Mouse (Mus musculus) adrenal gland, postnatal 14 days (tissue): ENCODE measurements around the gene Dhx58. TPM values are rescaled to one million over a fixed set of nuclear protein-coding genes. Genes with fewer than 3 reads are reported as not detected.
"Not testable (repeated sequence)": the region's sequence is repeated elsewhere in the genome, so short reads cannot be mapped to it uniquely, and the experiment has no call there.

Experiments
- DNase-seq: peaks from one replicate; pipeline ENCODE4 v3.0.0; 2021; ENCODE audit warnings: mixed read lengths
- total RNA-seq: library from RNA; stranded (reverse); gene quantifications from 2 replicates; pipeline ENCODE4 v1.2.3, GENCODE M21; 2021

Gene Dhx58
- total RNA-seq, 1 experiment from 2014 or later, result 15.8 TPM

GRCm38 (mm10) chr11:100700710-100701109, 3.4 kb downstream of the Dhx58 start:
- DNase-seq, result no peak

- DNase-seq, result peak; percentile 56
Observed at GRCm38 (mm10) chr11:100697921-100698320, 6.2 kb downstream of the Dhx58 start.

GRCm38 (mm10) chr11:100694926-100695325, 9.1 kb downstream of the Dhx58 start:
- peak; percentile 89 for DNase-seq

GRCm38 (mm10) chr11:100693154-100693553, 10.9 kb downstream of the Dhx58 start:
- DNase-seq, result no peak

- no peak for DNase-seq
Observed at GRCm38 (mm10) chr11:100692164-100692616, 11.9 kb downstream of the Dhx58 start, which contains the start of gene Zfp385c. Zfp385c (minus strand) TSS chr11:100692455.

GRCm38 (mm10) chr11:100690389-100690788, 13.7 kb downstream of the Dhx58 start:
- DNase-seq, result no peak

- no peak for DNase-seq
Observed at GRCm38 (mm10) chr11:100688443-100688842, 15.6 kb downstream of the Dhx58 start.

GRCm38 (mm10) chr11:100687265-100687664, 16.8 kb downstream of the Dhx58 start:
- no peak for DNase-seq

GRCm38 (mm10) chr11:100685371-100685770, 18.7 kb downstream of the Dhx58 start:
- no peak for DNase-seq

- no peak for DNase-seq
Observed at GRCm38 (mm10) chr11:100684084-100684483, 20.0 kb downstream of the Dhx58 start.

- no peak for DNase-seq
Observed at GRCm38 (mm10) chr11:100682526-100682925, 21.5 kb downstream of the Dhx58 start.

GRCm38 (mm10) chr11:100681826-100682225, 22.2 kb downstream of the Dhx58 start:
- DNase-seq, result no peak

- DNase-seq, result no peak
Observed at GRCm38 (mm10) chr11:100677810-100678209, 26.3 kb downstream of the Dhx58 start.

- peak; percentile 74 for DNase-seq
Observed at GRCm38 (mm10) chr11:100673169-100673568, 30.9 kb downstream of the Dhx58 start.

- DNase-seq, result no peak
Observed at GRCm38 (mm10) chr11:100671956-100672355, 32.1 kb downstream of the Dhx58 start.

- no peak for DNase-seq
Observed at GRCm38 (mm10) chr11:100671049-100671448, 33.0 kb downstream of the Dhx58 start.

- peak; percentile 41 for DNase-seq
Observed at GRCm38 (mm10) chr11:100659806-100660205, 44.3 kb downstream of the Dhx58 start.

GRCm38 (mm10) chr11:100656458-100656857, 47.6 kb downstream of the Dhx58 start:
- no peak for DNase-seq

- DNase-seq, result not testable (repeated sequence)
Observed at GRCm38 (mm10) chr11:100655589-100655988, 48.5 kb downstream of the Dhx58 start.

- peak; percentile 67 for DNase-seq
Observed at GRCm38 (mm10) chr11:100651748-100652147, 52.3 kb downstream of the Dhx58 start.

- no peak for DNase-seq
Observed at GRCm38 (mm10) chr11:100651205-100651604, 52.9 kb downstream of the Dhx58 start.

GRCm38 (mm10) chr11:100648405-100648804, 55.7 kb downstream of the Dhx58 start:
- no peak for DNase-seq

GRCm38 (mm10) chr11:100646265-100646664, 57.8 kb downstream of the Dhx58 start:
- peak; percentile 74 for DNase-seq
